Mouse (Mus musculus): Measurements from ENCODE around the gene Gm28919.
"Not testable (repeated sequence)": the region's sequence is repeated elsewhere in the genome, so short reads cannot be mapped to it uniquely, and the experiment has no call there.

The Gm28919 gene

GRCm38 (mm10) chrY:6583246-6583645, at the start of gene Gm28919:
TSS of gene Gm28919 (plus strand) at chrY:6583546.
- not testable (repeated sequence) for DNase-seq (ENCODE audit: low spot score in 2 of 2)
